In genomic region chr1:154178541-154179155, GRCm38 (mm10) we compare ENCODE assay signal across 17 mouse cellular contexts. TPM values are rescaled to one million over a fixed set of nuclear protein-coding genes. Genes with fewer than 3 reads are reported as not detected.
"Had no signal": no experiment of that assay in that cellular context is flagged by ENCODE, and none has a peak within 500 bp of the region (broad histone marks: within the 10 kb centered on the region; RNA-seq: fewer than 3 reads in every experiment).

No protein-coding gene starts in this region.

- H3K9ac ChIP-seq: limb, embryonic 13.5 days; liver, embryonic 15.5 days had no signal

- H3K4me1 ChIP-seq: liver, embryonic 15.5 days; megakaryocyte, embryonic 14.5 days had no signal

- ATAC-seq: midbrain, embryonic 16.5 days had no signal

- H3K9me3 ChIP-seq: limb, embryonic 13.5 days; liver, embryonic 15.5 days; megakaryocyte, embryonic 14.5 days had no signal

- DNase-seq: kidney, adult 8-10 months; kidney, postnatal 25 days; layer of hippocampus, postnatal 36 days; left cerebral cortex, postnatal 4 days; lung, adult 2 months; lung, postnatal 10 days; right cerebral cortex, postnatal 25 days; thymus, adult 18-20 months; thymus, postnatal 14 days had no signal

- H3K4me2 ChIP-seq: limb, embryonic 13.5 days; liver, embryonic 15.5 days; midbrain, embryonic 11.5 days had no signal

- H3K27me3 ChIP-seq: limb, embryonic 13.5 days; liver, embryonic 15.5 days had no signal

- H3K27ac ChIP-seq: limb, embryonic 13.5 days; liver, embryonic 15.5 days; macrophage had no signal

- H3K36me3 ChIP-seq: limb, embryonic 13.5 days; liver, embryonic 15.5 days had no signal

- H3K4me3 ChIP-seq: limb, embryonic 13.5 days; liver, embryonic 15.5 days; megakaryocyte, embryonic 14.5 days had no signal

RNA-seq across cellular contexts. Expression of gene Zfp648, which starts 22.3 kb away (rescaled TPM):
- total RNA-seq: liver, adult 2 months had no signal
- polyA plus RNA-seq: liver, adult 2 months; liver, embryonic 15.5 days; macrophage; midbrain, embryonic 11.5 days; small intestine, adult 2 months had no signal
